Mouse (Mus musculus): ENCODE data around the gene Necab2.

Necab2 gene

GRCm38 (mm10) chr8:119428766-119429327 is 17.7 kb upstream of the Necab2 start:
- no peak for DNase-seq

- DNase-seq = no peak
Observed at GRCm38 (mm10) chr8:119429552-119429951, 17.0 kb upstream of the Necab2 start.

GRCm38 (mm10) chr8:119430250-119430649 is 16.3 kb upstream of the Necab2 start:
- DNase-seq = no peak

- no peak for DNase-seq
Observed at GRCm38 (mm10) chr8:119430690-119431089, 15.8 kb upstream of the Necab2 start.

GRCm38 (mm10) chr8:119432372-119432771 is 14.1 kb upstream of the Necab2 start:
- DNase-seq = no peak

GRCm38 (mm10) chr8:119433582-119434174 is 12.8 kb upstream of the Necab2 start, which contains the start of gene Osgin1:
Gene Osgin1 (plus strand): TSS chr8:119434124.
- no peak for DNase-seq

GRCm38 (mm10) chr8:119434569-119434968 is 11.9 kb upstream of the Necab2 start:
- no peak for DNase-seq

- DNase-seq = no peak
Observed at GRCm38 (mm10) chr8:119435527-119435926, 11.0 kb upstream of the Necab2 start.

- no peak for DNase-seq
Observed at GRCm38 (mm10) chr8:119436331-119436730, 10.2 kb upstream of the Necab2 start.

GRCm38 (mm10) chr8:119436933-119437332 is 9.6 kb upstream of the Necab2 start:
- DNase-seq = no peak

- no peak for DNase-seq
Observed at GRCm38 (mm10) chr8:119437506-119437905, 9.0 kb upstream of the Necab2 start.

GRCm38 (mm10) chr8:119438876-119439275 is 7.6 kb upstream of the Necab2 start:
- no peak for DNase-seq

- no peak for DNase-seq
Observed at GRCm38 (mm10) chr8:119439424-119439823, 7.1 kb upstream of the Necab2 start.

GRCm38 (mm10) chr8:119439893-119440249 is 6.6 kb upstream of the Necab2 start:
- DNase-seq = no peak

GRCm38 (mm10) chr8:119440250-119440951 is 6.1 kb upstream of the Necab2 start:
- DNase-seq = peak; percentile 63

- DNase-seq = no peak
Observed at GRCm38 (mm10) chr8:119440952-119441270, 5.6 kb upstream of the Necab2 start.

- no peak for DNase-seq
Observed at GRCm38 (mm10) chr8:119442013-119442412, 4.5 kb upstream of the Necab2 start.

- DNase-seq = no peak
Observed at GRCm38 (mm10) chr8:119442970-119443369, 3.5 kb upstream of the Necab2 start.

GRCm38 (mm10) chr8:119446990-119447780 is 666 bp downstream of the Necab2 start:
- DNase-seq = no peak

GRCm38 (mm10) chr8:119447781-119448170 is 1.3 kb downstream of the Necab2 start:
- no peak for DNase-seq

- no peak for DNase-seq
Observed at GRCm38 (mm10) chr8:119449627-119450026, 3.1 kb downstream of the Necab2 start.

GRCm38 (mm10) chr8:119451131-119451530 is 4.6 kb downstream of the Necab2 start:
- DNase-seq = no peak

GRCm38 (mm10) chr8:119452919-119453318 is 6.4 kb downstream of the Necab2 start:
- DNase-seq = no peak

- no peak for DNase-seq
Observed at GRCm38 (mm10) chr8:119456045-119456444, 9.5 kb downstream of the Necab2 start.
